Mouse (Mus musculus): ENCODE data around the gene Acsm3.

The Acsm3 gene

DNA sequence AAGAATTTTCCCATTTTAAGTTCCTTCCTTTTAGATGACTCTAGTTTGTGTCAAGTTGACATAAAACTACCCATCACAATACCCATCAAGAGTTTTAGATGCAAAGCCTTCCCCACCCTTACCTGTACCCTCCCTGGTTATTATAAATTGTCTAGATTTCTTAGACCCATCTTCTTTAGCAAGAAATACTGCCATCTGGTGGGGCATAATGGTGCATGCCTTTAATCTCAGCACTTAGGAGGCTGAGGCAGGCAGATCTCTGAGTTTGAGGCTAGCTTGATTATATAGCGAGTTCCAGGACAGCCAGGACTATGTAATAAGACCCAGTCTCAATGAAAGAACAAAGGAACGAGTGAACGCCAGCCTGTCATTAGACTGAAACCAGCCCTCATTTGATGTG, 39.8 kb downstream of the Acsm3 start:
- DNase-seq (ENCODE audit: low spot score), result no peak

DNA sequence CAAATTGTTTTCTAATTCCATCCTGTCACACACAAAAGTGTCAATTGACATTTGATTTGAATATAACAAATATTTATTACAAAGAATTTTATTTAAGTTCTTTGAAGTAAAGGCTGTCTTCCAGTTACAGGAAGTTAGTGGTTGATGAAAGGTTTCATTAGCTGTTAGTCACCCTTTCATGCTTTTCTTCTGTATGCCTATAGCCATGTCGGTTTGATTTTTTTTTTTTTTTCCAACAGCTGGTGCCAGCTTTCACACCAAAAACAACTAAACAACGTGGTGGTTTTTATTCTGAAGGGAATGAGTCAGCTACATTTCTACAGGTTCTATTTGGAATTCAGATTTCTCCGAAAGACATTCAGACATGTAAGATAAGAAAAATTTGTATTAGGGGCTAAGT, 40.3 kb downstream of the Acsm3 start:
- DNase-seq (ENCODE audit: low spot score), result no peak

GRCm38 (mm10) chr7:119807396-119807795, 46.7 kb downstream of the Acsm3 start:
- DNase-seq (ENCODE audit: low spot score), result no peak

DNA sequence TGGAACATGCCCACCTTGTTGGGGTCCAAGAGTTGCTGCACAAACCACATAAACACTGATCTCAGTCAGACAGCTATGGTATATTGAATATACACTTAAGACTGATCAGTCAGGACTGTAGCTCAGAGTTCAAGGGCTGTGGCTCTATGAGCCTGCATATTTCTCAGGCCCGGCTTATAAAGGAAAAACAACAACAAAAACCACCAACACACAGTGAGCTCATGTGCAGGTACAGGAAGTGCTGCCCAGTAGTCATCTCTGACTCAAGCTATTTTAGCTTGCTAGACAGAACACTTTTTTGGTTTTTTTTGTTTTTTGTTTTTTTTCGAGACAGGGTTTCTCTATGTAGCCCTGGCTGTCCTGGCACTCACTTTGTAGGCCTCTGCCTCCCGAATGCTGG, 48.0 kb downstream of the Acsm3 start:
- no peak for DNase-seq (ENCODE audit: low spot score)

DNA sequence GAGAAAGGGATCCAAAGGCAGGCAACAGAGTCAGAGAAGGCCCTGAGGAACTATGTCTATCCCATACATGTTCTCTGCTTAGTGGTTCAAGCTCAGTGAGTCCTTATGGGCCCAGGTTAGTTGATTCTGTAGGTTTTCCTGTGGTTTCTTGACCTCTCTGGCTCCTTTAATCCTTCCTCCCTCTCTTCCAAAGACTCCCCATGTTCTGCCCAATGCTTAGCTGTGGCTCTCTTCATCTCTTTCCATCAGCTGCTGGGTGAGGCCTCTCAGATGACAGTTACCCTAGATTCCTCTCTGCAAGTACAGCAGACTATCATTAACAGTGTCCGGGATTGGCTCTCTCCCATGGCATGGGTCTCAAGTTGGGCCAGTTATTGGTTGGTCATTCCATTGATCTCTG, 74.6 kb downstream of the Acsm3 start:
- DNase-seq (ENCODE audit: low spot score), result no peak

DNA sequence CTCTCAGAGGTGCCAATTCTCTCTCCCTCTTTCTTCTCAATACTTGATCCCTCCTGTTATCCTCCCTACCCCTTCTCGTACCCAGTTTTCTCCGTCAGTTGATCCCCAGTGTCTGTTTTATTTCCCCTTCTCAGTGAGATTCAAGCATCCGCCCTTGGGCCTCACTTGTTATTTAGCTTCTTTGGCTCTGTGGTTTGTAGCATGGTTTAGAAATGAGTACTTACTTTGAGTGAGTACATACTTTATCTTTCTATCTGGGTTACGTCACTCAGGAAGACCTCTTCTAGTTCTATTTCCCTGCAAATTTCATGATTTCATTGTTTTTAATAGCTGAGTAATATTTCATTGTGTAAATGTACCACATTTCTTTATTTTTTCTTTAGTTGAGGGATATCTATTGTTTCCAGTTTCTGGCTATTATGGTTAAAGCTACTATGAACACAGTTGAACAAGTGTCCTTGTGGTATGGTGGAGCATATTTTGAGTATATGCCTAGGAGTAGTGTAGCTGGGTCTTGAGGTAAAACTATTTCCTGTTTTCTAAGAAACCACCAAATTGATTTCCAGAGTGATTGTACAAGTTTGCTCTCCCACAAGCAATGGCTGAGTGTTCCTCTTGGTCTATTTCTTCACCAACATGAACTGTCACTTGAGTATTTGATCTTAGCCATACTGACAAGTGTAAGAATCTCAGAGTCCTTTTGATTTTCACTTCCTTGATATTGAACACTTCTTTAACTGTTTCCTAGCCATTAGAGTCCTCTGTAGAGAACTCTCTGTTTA, 75.5 kb downstream of the Acsm3 start:
- no peak for DNase-seq (ENCODE audit: low spot score)
